Mouse (Mus musculus): Measurements from ENCODE around the gene Fign. TPM values are rescaled to one million over a fixed set of nuclear protein-coding genes. Genes with fewer than 3 reads are reported as not detected.

The Fign gene
- total RNA-seq, 2 experiments from 2014 or later = 2.3 to 5.0 TPM

DNA sequence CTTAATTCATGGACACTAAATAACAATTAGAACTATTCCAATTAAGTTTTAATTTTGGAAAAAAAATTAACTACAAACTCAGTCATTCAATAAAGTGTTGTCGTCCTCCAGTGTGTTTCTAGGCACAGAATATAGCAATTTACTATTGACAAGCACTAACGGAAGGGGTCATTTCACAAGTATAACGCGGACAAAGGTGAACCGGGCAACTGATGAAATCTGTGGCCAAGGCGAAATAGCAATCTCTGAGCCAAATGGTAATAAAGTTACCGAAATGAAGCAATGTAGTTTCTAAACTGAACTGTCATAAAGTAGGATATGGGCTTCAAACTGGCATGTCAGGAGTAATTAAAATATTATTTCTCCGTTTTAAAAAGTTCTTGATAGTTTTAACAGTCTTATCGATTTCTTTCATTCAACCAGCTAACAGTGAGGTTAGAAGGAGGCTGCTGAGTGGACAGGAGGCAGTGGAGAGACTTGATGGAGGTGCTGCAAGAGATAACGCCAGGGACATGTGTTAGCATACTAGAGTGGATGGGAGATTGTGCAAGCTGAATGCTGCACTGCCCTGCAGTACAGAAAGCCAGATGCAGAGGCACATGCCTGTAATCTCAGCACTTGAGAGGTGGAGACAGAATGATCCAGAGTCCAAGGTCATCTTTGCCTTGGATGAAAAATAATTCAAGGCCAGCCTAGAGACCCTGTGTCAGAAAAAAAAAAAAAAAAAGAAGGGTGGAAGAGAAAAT lies 27.7 kb downstream of the Fign start:
- intact Hi-C loops (cut with DNase I) = no loop called here
- no peak for DNase-seq (ENCODE audit: low spot score in 2 of 2)

DNA sequence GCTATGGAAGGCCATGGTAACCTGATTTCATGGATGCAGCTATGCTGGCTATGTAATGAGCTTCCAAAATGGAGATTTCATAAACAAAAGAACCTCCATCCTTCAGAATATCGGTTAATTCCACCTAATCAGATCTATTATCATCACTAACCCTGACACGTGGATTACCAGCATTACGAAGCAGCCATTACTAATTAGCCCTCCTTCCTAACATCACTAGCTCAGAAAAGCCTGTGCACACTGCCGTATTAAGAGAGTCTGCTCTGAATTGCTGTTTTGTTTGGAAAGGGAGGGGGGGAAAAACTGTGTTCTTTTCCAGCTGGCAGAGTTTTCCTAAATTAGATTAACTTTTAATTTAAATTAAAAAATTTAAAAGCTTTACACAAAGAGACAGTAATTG lies 32.3 kb downstream of the Fign start:
- DNase-seq (ENCODE audit: low spot score in 2 of 2) = no peak
- intact Hi-C loops (cut with DNase I) = no loop called here

DNA sequence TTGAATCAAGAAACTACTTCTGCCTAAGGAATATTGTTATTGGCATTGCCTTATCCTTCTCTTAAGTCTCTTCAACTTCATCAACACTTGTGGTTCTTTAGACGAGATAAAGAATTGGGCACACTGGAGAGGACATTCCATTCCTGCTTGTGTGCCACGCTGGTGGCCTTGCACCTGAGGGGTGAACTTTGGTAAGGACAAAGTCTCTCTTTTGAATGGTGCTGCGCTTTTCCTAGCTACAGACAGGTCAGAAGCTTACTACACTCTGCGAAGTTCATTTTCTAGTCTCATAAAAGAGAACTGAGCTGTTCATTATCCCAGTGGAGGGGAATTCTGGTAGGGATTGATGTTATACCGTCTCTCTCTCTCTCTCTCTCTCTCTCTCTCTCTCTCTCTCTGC lies 38.4 kb downstream of the Fign start:
- no peak for DNase-seq (ENCODE audit: low spot score in 2 of 2)
- intact Hi-C loops (cut with DNase I) = no loop called here

DNA sequence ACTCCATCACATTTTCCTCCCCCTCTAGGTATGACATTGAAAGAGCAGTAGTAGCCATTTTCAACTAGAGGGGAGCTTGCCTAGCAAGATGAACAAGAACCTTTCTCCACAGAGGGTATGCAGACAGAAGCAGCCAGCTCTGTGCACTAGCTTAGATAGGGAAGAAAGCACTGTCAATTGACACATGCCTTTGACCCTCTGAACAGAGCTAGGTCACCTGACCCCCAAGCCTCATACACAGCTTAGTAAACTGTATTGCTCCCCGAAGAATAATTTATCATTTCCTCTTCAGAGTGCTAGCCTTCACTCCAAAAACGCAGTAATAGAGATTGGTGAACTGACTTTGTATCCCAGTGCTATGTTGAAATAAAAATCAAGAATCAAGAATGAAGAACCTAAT lies 49.7 kb downstream of the Fign start:
- DNase-seq (ENCODE audit: low spot score in 2 of 2) = no peak
- intact Hi-C loops (cut with DNase I) = no loop called here

DNA sequence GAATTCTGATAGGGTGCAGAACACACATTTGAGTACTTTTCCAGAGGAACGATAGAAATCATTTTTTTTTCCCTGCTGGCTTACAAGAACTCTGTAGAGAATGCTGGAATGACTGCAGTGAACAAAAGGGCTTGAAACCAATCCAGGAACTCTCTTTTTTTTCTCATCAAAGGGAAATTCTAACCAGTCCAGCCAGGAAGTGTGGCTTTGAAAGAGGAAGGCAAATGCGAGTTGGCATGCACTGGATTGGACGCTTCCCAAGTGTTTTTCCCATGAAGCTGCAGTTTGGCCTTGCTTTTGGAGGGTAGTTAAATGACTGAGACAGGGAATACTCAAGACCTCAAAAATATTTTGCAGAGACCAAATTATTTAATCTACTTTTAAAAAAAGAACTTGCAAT lies 54.7 kb downstream of the Fign start:
- DNase-seq (ENCODE audit: low spot score in 2 of 2) = no peak
- intact Hi-C loops (cut with DNase I) = no loop called here

DNA sequence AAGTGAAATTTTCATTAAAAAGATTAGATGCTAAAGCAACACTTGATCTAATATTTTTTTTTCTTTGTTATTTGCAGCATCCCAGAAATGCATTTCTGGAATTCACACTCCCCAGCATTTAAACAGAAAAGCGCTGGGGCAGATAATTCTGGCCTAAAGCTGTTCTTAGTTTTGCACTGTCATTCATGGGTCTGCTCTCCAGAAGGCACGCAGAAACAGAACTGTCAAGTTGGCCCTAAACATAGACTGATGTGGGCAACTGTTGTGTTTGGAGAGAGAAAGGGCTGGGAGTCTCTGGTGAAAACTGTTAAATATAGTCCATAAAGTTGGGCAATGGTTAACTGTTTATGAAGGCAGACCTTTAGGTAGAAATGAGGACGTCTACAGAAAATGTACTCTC lies 62.4 kb downstream of the Fign start:
- intact Hi-C loops (cut with DNase I) = no loop called here
- DNase-seq (ENCODE audit: low spot score in 2 of 2) = no peak

DNA sequence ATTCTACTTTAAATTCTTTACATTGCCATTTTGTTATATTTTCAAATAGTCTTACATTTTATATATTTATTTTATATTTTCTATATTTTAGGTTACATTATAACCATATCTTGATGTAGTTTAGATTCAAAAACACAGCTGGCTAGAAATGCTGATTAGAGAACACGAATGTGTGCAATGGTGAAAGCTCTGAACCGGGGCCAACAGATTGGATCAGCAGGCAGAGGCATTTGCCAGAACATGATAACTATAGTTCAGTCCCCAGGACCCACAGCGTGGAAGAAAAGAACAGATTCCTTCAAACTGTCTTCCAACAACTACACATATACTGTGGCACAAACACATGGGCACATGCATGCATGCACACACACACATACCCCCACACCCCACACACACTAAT lies 64.0 kb downstream of the Fign start:
- no peak for DNase-seq (ENCODE audit: low spot score in 2 of 2)
- intact Hi-C loops (cut with DNase I) = no loop called here

DNA sequence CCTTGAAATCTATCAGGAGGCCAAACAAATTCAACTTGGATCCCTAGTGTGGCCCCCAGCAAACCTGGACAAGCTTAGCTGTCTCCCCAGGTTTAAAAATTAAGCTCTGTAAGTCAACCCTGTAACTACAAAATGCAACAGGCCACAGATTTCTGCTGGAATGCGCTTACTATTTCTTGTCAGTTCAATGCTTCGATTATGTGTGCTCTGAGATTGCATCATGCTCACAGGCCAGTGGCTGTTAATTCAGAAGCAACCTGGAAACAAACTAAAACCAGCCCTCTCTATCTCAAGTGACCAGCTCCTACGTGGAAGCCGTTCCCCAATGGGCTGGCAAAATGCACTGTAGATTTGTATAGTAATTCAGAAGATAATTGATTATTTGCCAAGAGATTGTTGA lies 71.9 kb downstream of the Fign start:
- intact Hi-C loops (cut with DNase I) = no loop called here
- no peak for DNase-seq (ENCODE audit: low spot score in 2 of 2)

DNA sequence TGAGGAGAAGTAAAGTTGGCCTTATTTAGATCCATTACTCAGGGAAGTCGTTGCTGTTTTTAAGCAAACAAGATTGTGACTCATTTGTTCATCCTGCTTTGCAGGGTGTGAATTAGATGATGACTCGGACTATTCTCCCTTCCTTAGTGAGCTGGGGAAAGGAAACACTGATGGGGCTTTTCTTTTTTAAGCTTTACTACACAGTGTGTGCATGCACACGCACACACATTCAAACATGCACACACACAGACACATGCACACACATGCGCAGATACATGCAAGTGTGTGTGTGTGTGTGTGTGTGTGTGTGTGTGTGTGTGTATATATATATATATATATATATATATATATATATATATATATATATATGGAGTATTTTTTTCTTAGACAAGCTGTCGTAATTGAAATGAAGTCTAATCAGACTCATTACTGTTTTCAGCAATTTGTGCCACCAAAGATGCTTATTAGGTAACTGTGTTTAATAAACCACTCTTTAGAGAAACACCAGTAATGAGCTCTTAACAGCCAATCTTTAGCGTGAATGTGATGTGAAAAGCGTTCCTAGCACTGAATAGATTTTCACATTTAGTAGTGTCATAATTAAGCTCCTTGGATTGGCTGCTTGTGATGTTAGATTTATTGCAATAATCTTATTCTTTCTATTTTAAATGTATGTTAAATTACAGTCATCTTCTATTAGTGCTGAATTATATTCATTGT lies 103.4 kb downstream of the Fign start:
- no peak for DNase-seq (ENCODE audit: low spot score in 2 of 2)
- intact Hi-C loops (cut with DNase I) = no loop called here

DNA sequence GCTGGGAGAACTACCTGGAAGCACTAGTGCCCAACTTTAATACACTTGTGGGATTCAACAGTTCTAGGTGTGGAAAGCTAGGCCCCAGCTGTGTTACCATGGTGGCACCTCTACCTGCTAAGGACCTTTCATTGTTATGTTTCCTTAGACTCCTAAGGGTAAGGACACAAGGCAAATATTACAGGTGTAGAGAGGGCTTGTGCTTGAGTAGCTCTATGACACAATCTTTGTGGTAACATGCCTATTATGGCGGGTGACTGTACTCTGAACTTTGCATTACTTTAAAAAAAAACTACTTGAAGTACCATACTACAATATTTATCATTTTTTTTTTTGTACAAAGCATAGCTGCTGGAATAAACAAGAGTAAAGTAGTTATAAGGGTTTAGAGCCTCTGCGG lies 112.4 kb downstream of the Fign start:
- DNase-seq (ENCODE audit: low spot score in 2 of 2) = no peak
- intact Hi-C loops (cut with DNase I) = no loop called here

DNA sequence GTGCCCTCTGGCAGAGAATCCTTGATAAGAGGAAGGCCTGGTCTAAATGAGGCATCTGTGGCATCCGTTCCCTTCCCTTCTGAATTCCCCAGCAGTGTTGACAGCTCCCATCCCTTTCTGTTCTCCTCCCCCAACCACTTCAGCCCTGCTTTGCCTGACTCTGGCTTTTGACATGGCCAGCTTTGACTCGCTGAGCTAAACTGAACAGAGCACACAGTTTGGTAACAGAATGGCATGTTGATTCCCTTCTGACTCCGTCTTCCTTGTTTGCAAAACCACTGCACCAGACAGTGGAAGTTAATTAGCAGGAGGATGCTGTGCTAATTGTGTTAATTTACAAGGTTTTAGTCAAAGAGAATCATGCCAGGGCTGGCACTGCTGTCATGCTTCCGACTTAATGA lies 115.5 kb downstream of the Fign start:
- no peak for DNase-seq (ENCODE audit: low spot score in 2 of 2)
- intact Hi-C loops (cut with DNase I) = no loop called here

DNA sequence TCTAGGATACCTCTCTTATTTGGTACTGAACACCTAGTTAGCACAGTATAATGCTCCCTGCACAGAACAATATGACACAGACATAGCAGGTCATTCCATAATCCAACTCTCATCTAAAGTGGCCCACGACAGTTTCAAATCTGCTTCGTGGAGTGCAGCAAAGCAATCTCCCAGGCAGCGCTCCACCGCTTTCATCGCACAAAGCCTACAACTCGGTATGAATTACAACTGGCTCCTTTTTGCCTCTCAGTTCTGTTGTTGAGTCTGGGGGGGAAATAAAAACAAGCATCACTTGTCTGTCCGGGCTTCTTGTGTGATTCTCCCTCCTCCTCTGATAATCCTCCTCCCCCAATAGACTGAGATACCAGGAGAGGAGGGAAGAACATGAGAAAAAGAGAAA lies 116.4 kb downstream of the Fign start:
- no peak for DNase-seq (ENCODE audit: low spot score in 2 of 2)

DNA sequence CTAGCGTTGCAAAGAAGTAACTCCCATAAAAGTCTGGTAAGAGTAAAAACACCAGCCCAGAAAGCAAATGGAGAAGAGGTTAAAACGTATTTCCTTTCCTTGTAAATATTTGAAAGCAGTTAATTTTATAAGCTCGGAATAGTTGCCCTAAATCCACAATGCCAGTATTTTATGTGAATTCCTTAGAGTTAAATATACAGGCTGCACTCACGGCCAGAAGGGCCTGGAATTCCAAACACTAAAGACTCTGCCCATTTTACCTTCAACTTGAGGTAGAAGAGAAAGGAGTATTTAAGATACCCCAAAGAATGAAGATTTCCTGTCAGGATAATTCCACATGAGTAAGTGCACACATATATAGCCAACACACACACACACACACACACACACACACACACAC lies 128.2 kb downstream of the Fign start:
- DNase-seq (ENCODE audit: low spot score in 2 of 2) = no peak
- intact Hi-C loops (cut with DNase I) = loop anchor here (5.0 kb wide), 1 partner anchor 128 kb away; the partner anchor contains the start of gene Fign

More for the DNA sequence above, 116.4 kb downstream of the Fign start:
- intact Hi-C loops (cut with DNase I) = no loop called here

DNA sequence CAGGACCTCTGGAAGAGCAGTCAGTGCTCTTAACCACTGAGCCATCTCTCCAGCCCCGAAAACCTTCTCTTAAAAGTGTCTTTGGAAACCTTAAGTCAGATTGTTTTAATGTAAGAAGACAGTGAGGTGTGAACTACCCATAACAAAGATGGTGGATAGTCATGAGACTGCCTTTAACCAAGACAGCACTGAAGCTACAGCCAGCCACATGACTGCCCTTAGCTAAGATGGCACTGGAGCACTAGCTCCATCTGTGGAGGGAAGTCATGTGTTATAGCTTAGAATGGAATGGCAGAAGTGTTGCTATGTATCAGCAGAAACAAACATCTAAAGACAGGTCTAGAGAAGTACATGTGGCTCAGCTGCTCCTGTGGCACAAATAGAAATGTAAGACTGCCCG lies 166.8 kb downstream of the Fign start:
- intact Hi-C loops (cut with DNase I) = no loop called here
- DNase-seq (ENCODE audit: low spot score in 2 of 2) = no peak

DNA sequence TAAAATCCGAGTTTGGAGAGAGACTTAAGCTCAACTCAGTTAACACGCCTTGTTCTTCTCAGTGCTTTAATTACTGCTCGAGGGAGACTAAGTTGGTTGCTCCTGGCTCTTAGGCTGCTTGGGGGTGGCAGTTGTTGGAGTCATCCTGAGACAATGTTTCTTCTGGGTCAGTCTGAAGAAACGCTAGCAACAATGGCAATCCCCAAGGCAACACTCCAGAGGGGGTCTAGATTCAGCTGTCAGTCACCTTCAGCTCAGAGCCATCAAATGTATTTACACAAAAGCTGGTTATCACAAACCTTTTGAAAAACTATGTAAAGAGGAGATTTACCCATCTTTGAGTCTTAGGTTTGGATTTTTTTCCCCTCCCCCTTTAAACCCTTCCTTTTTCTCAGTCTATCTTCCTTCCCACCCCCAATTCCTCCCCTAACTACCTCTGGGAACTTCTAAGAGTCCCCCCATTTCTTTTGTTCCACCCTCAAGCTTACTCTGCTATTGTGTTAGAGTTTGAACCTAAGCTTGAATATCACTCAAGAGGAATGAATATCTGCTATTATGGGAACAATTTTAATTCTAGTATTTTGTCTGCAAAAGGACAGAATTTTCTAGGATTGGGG lies 171.2 kb downstream of the Fign start:
- no peak for DNase-seq (ENCODE audit: low spot score in 2 of 2)
- intact Hi-C loops (cut with DNase I) = no loop called here

DNA sequence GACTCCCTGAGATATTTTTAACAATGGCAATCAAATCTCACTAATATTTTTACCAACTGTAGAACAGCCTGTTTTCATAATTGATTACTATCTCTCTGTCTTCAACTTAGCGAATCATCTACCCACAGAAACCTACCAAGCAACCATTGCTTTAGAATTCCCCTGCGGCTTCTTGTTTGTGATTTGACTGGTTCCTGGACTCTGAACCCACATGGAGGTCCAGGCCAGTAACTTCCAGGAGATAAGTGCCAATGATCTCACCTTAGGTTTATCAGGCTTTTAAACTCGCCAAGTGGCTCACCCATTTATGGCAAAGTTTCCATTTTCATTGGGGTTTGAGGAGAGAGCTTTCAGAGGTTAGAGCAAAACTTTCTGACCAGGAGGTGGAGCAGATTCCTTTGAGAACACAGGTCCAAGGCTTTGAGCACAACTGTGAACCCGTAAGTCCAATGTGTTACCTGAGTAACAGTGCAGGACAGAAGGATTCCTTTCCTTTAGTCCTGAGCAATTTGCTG lies 172.1 kb downstream of the Fign start:
- intact Hi-C loops (cut with DNase I) = no loop called here
- DNase-seq (ENCODE audit: low spot score in 2 of 2) = no peak

Data from left cerebral cortex, postnatal 36 days (tissue).